Mouse (Mus musculus) c-Kit-negative CD71-positive TER-119-positive erythroid progenitor cells, embryonic 14.5 days (primary cell): ENCODE measurements around the gene Fam178b.

ENCODE experiments used
- DNase-seq: peaks from one replicate; pipeline ENCODE4 v3.0.0-alpha.2; 2013; ENCODE audit warnings: low read depth, low spot score

Fam178b gene

GRCm38 (mm10) chr1:36566425-36566824, 116.6 kb downstream of the Fam178b start:
- no peak for DNase-seq

GRCm38 (mm10) chr1:36564101-36564500, 118.9 kb downstream of the Fam178b start:
- DNase-seq: no peak

- DNase-seq: no peak
Observed at GRCm38 (mm10) chr1:36563632-36564031, 119.4 kb downstream of the Fam178b start.

DNA sequence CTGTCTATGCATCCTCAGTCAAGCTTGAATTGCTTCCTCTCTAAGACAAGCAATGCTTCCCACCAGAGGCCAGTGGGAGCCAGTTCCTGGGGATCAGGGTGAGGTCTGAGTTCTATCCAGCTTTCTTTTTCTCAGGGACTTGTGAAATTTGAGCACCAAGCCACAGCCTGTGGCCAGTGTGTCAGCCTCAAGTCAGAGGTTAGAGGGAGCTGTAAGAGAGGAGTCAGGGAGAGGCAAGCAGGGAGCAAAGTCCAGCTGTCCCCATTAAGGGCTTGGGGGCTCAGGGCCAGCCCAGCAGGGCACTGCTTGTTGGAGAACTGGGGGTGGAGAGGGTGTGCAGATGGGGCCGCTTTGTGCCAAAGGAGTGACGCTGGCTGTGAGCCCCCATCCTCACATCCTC, 119.8 kb downstream of the Fam178b start:
- DNase-seq: no peak

- DNase-seq: no peak
Observed at GRCm38 (mm10) chr1:36562388-36562787, 120.6 kb downstream of the Fam178b start.

DNA sequence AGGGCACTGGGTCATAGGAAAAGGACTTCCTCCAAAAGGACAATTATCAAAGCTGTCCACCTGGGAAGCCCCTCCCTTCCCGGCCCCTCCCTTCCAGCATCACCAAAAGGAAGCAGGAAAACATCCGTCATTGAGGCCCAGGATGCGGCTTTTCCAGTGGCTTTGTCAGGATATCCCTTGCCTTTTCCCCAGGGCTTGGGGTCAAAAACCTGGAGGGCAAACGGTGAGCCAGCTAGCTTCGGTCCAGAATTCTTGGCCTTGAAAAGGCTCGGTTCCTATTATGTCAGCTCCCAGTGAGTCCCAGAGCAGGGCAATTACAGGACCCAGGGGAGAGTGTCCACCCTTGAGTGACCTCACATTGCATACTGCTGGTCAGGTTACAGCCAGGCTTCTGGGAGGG, 122.1 kb downstream of the Fam178b start:
- DNase-seq: no peak

GRCm38 (mm10) chr1:36559888-36560287, 123.1 kb downstream of the Fam178b start:
- no peak for DNase-seq

DNA sequence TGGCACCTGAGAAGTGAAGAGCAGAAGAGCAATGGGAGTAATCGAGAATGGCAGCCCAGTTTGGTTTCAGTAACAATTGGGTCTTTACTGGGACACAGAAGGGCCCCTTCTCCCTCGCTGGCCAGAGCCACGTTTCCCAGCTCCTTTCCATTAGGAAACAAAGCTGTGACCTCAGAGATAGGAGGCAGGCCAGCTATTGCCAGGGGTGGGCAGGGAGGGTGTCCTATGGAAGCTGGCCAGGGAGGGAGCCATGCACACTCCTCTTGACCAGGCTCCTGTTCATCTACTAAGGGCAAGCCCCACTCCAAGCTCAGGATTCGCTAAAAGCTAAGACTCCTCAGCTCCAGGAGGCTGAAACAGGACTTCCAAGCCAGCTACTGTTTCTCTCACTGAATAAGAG, 123.7 kb downstream of the Fam178b start:
- no peak for DNase-seq

- no peak for DNase-seq
Observed at GRCm38 (mm10) chr1:36558031-36558993, 124.7 kb downstream of the Fam178b start, which contains the start of gene Sema4c. Sema4c (minus strand) TSS chr1:36558349.

DNA sequence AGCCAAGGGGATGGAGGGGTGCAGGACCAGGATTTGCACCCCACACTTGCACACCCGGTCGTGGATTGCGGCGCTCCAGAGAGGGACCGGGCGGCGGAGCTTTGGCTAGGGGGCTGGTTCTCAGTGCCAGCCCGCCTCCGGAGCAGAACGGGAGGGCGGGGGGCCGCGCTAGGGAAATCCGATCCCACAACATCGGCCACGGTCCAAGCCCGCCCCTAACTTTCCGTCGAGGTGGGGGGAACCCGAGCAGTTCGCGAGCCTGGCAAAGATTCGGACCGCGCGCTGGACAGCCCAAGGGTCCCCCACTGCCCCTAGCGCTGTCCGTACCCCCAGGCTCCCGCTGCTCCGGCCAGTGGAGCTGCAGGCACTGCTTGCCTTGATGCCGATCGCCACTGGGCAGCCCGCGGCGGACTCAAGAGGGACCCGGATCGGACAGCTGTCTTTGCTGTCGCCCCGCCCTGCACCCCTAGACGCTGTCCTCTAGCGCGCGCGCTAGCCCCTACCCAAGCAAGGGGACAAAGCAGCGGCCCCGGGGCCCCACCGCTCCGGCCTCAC, 125.4 kb downstream of the Fam178b start:
- DNase-seq: no peak

DNA sequence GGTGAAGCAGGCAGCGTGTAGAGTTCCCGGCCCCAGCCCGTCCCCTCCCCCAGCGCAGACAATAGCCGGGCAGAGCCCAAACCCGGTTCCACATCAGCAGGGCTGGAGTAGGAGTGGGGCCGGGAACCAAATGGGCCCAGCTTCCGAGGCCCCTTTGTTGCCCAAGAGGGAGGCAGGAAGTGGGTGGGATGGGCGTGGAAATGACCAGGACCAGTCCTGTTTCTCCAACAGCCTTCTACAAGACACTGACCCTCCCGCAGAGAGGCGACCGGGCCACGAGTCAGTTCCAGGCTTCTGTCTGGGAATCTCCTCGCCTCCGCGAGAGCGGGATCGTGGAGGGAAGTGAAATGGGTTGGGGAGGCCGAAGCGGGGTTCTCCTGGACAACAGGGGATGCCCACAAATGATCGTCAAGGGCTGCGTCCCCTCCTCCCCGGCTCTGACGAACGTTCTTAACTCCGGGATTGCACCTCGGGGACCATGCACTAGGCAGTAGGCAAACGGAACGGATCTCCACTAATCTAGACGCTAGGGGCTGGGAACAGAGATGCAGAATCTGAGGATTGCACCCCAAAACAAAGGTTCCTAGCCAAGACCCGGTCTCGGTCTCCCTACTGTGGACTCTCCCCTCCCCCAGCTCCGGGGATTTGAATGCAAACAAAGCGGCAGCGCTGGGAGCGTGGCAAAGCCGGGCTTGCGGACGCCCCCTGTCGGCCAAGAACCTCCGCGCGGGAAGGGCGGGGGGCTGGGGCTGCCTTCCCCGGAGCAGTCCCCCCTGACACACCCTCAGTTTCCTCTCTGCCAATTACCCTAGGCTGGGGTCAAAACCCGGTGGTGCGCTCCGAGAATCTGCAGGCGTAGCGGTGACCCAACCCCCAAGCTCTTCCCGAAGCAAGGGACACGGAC, 126.2 kb downstream of the Fam178b start:
- no peak for DNase-seq

DNA sequence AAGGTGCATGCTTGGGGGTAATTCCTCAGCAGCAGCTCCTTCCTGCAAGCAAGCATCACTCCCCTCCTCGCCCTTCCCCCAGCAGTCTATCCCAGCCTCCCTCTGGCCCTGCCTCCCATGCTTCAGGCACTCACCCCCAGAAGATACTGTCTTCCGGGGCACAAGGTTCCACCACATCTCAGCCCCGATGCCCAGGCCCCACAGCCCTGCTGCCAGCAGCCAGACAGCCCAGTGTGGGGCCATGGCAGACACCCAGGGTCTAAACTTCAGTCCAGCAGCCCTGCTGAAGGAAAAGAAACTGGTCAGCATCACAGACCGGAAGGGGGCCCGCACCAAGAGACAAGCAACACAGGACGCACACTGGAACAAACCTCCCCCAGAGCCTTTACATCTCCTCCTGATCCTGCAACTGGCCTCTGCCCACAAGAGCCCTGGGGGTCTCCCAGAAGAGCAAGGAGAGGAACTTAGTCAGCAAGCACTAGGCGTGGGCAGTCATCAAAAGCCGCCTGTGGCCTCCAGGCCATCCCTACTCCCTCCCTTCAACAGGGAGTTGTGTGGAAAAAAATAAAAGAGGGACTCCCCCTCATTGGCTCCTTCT, 127.1 kb downstream of the Fam178b start:
- DNase-seq: no peak

- DNase-seq: no peak
Observed at GRCm38 (mm10) chr1:36554633-36555399, 128.2 kb downstream of the Fam178b start.

GRCm38 (mm10) chr1:36552506-36552905, 130.5 kb downstream of the Fam178b start:
- DNase-seq: no peak

DNA sequence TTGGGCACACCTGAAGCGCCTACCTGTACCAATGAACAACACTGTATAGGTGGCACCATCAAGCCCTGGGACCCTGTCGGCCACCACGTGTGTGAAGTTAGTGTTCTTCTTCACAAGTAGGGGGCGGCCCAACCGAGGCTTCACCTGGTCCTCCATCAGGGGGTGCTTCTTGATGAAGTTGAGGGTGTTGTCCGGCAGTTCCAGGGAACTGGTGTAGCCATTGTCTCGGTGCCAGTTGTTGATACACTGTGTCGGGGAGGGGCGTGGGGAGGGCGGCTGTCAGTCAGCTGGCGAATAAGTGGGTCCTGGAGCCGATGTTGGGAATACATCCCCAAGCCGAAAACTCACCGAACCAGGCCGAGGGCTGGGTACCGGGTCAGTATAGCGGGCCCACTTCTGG, 131.1 kb downstream of the Fam178b start:
- no peak for DNase-seq

DNA sequence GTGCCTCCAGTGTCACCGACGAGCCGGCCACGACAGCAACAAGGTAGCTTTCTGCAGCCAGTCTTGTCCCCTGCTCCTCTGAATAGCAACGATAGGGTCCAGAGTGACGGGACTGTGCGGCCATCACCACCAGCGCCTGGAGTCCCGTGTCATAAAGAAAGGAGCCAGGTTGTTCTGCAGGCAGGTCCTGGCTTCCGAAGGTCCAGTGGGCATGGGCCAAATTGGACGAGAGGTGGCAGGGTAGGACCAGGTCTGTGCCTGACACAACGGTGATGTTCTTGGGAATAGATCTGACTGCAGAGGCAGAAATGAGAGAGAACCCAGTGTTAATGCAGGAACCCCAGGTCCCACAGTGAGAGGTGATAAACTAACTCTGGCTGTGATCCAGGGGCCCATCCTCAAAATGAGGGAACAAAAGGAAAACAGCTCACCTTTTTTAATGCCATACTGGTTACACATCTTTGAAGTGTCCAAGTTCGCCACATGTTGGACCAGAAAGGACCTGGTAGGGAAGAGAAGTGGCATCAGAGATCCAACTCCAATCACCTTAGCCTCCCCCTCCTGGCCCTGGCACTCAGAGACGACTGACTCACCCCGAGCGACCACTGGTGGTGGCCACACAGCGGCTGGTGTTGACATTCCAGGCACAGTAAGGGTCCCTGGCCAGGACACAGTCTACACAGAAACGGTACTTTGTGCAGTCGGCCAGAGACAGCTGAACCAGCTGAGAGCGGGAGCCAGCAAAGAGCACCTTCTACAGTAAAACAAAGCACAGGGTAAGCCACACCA, 132.7 kb downstream of the Fam178b start:
- no peak for DNase-seq

DNA sequence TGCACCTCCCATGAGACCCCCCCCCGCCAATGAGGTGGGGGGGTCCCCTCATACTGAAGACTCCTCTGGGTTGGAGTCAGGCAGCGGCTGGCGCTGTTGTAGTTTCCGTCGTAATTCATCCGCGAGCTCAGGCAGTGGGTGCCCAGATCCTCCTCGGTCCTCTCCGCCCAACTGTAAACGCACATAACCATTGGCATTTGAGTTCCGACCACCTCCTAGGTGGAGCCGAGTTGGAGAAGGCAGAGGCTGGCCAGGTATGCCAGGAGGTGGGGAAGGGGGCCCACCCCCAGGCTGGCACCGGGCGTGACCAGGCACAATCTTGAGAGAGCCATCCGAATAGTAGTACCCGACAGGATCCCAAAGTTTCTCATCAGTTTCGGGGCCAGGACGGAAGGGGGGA, 133.5 kb downstream of the Fam178b start:
- DNase-seq: no peak

GRCm38 (mm10) chr1:36548771-36549170, 134.2 kb downstream of the Fam178b start:
- no peak for DNase-seq

DNA sequence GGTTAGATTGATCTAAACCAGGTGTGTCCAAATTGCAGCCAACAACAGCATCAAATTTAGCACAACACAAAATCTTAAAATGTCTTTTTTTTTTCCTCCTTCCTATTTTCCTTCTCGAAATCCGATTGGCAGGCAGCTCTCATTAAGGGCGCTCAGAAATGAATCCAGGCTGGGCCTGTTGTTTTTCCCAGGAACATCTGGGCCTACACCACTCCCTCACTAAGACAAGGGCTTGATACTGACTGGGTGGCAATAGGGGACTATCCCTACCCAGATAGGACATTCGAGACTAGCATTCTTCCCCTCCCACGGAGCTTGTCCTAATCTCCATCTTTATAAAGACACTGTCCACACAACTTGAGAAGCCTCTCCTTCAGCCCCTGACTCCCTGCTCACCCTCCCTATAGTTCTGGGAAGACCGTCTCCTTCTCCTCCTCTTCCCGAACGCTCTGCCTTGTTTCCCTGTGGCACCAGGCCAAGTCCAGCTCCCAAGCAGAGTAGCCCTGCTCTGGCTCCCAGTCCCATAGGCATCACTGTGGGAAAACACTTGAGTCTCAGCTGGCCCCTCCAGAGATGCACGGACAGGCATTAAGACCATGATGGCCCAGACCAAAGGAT, 134.9 kb downstream of the Fam178b start:
- no peak for DNase-seq
